Mouse (Mus musculus) MEL (cell line): ENCODE measurements around the gene Atpaf1.

Source experiments
- CTCF ChIP-seq, 3 experiments: IDR thresholded peaks in 2 of 3; conservative IDR thresholded peaks in 1 of 3; 2 replicates each; pipeline ENCODE4 v1.5.1; 2011 to 2012; ENCODE audit warnings: low read length in 3 of 3, low read depth in 2 of 3, mild to moderate bottlenecking in 2 of 3, improper control_type of control experiment in 1 of 3, inconsistent platforms in 1 of 3, mixed read lengths in 1 of 3, moderate library complexity in 1 of 3; ENCODE audit not compliant: control insufficient read depth in 1 of 3, insufficient read depth in 1 of 3, poor library complexity in 1 of 3, severe bottlenecking in 1 of 3
- EP300 ChIP-seq, 2 experiments: IDR thresholded peaks; 2 replicates each; pipeline ENCODE4 v1.6.1; 2011; ENCODE audit warnings: improper control_type of control experiment in 2 of 2, low read length in 2 of 2, low read depth in 1 of 2, mild to moderate bottlenecking in 1 of 2
- ETS1 ChIP-seq: IDR thresholded peaks from 2 replicates; pipeline ENCODE4 v1.6.1; 2012; ENCODE audit warnings: low read depth, mild to moderate bottlenecking, inconsistent platforms, low read length, improper control_type of control experiment, moderate library complexity
- HCFC1 ChIP-seq: IDR thresholded peaks from 2 replicates; pipeline ENCODE4 v1.6.1; 2012; ENCODE audit warnings: low read depth, mild to moderate bottlenecking, inconsistent platforms, low read length, improper control_type of control experiment, moderate library complexity
- MYB ChIP-seq: IDR thresholded peaks from 2 replicates; pipeline ENCODE4 v1.6.1; 2011; ENCODE audit warnings: mild to moderate bottlenecking, low read depth, low read length, improper control_type of control experiment
- SIN3A ChIP-seq: IDR thresholded peaks from 2 replicates; pipeline ENCODE4 v1.6.1; 2012; ENCODE audit warnings: low read length, improper control_type of control experiment, inconsistent platforms
- TBP ChIP-seq: IDR thresholded peaks from 2 replicates; pipeline ENCODE4 v1.8.0; 2011; ENCODE audit warnings: low read depth, low read length, improper control_type of control experiment
- UBTF ChIP-seq: IDR thresholded peaks from 2 replicates; pipeline ENCODE4 v1.6.1; 2012; ENCODE audit warnings: low read depth, mild to moderate bottlenecking, inconsistent platforms, low read length, improper control_type of control experiment, moderate library complexity, borderline replicate concordance; ENCODE audit not compliant: insufficient read depth

DNA sequence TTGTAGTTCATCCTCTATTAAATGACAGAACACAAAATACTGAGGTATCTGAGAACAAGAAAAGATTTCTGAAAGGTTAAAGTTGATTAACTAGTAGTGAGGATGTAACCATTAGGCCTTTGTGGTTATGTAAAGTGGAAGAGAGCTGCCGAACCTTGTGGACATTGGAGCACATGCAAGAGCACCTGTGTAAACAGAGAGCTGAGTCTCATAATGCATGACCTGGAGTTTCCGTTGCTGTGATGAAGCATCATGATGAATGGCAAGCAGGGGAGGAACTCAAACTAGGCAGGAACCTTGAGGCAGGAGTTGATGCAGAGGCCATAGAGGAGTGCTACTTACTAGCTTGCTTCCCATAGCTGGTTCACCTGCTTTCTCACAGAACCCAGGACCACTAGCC is 66.0 kb downstream of the Atpaf1 start:
- TF ChIP-seq CTCF (IDR thresholded peaks at IDR 0.05 in 2 of 3, conservative IDR thresholded peaks at IDR 0.05 in 1 of 3; ENCODE audit: control insufficient read depth in 1 of 3, insufficient read depth in 1 of 3, low read depth in 2 of 3, low read length in 3 of 3, poor library complexity in 1 of 3, severe bottlenecking in 1 of 3) (no peak), EP300 (IDR thresholded peaks at IDR 0.05; ENCODE audit: low read depth in 1 of 2, low read length in 2 of 2) (no peak), SIN3A (no peak), ETS1 (no peak), TBP (no peak), HCFC1 (no peak), MYB (no peak), UBTF (no peak)
